10 mouse cellular contexts compared by ENCODE assay signal in genomic region chr5:96333963-96334362, GRCm38 (mm10). TPM values are rescaled to one million over a fixed set of nuclear protein-coding genes. Genes with fewer than 3 reads are reported as not detected.
DNase-seq lines count a peak whose midpoint lies in the region; ATAC-seq lines count a peak whose summit lies in the region.
"Had no signal": no experiment of that assay in that cellular context is flagged by ENCODE, and none has a peak within 500 bp of the region (broad histone marks: within the 10 kb centered on the region; RNA-seq: fewer than 3 reads in every experiment).

No protein-coding gene starts in this region.

- no peak overlapping the region for H3K27ac ChIP-seq in forebrain, embryonic 14.5 days (ENCODE audit: low read depth, low read length)
- H3K27ac ChIP-seq in forebrain, embryonic 10.5 days, result no peak overlapping the region

- no peak overlapping the region for H3K4me3 ChIP-seq in forebrain, embryonic 14.5 days (ENCODE audit: low read depth, low read length)
- no peak overlapping the region for H3K4me3 ChIP-seq in forebrain, embryonic 10.5 days

- peak; percentile 70 for DNase-seq in forebrain, embryonic 14.5 days (ENCODE audit: low spot score)
- DNase-seq in forebrain, embryonic 10.5 days (ENCODE audit: extremely low spot score, low spot score), result no peak
- DNase-seq in left cerebral cortex, postnatal 14 days (ENCODE audit: low spot score in 2 of 2), result peak; percentile 17 to 23
- DNase-seq in left cerebral cortex, postnatal 4 days, result no peak
- DNase-seq in adipocyte (ENCODE audit: low spot score), result peak; percentile 69
- DNase-seq in lung, postnatal 36 days, result peak; percentile 34
- DNase-seq in thymus, postnatal 14 days, result no peak
- no peak for DNase-seq in gastrocnemius, postnatal 25 days
- DNase-seq: gastrocnemius, postnatal 10 days had no signal

- intact Hi-C loops in left cerebral cortex, postnatal 14 days (cut with DNase I), result loop anchor here (5.0 kb wide), 1 partner anchor 433 kb away; no protein-coding TSS in a partner anchor
- intact Hi-C loops in left cerebral cortex, postnatal 4 days (cut with DNase I), result no loop called here

- ATAC-seq in forebrain, embryonic 14.5 days, result no peak

- no peaks in the 10 kb centered on the region for H3K36me3 ChIP-seq in forebrain, embryonic 14.5 days (ENCODE audit: control insufficient read depth, insufficient read depth, low read length)
- no peaks in the 10 kb centered on the region for H3K36me3 ChIP-seq in forebrain, embryonic 10.5 days (replicated peaks)

- no peak overlapping the region for H3K9ac ChIP-seq in forebrain, embryonic 14.5 days (ENCODE audit: low read length)

- WGBS in forebrain, embryonic 14.5 days, result 59% methylated on average over 3 of the region's 3 CpGs
- 75% methylated on average over 3 of the region's 3 CpGs for WGBS in forebrain, embryonic 10.5 days

- no peaks in the 10 kb centered on the region for H3K27me3 ChIP-seq in forebrain, embryonic 14.5 days (replicated peaks; ENCODE audit: control insufficient read depth, insufficient read depth, low read length)
- H3K27me3 ChIP-seq in forebrain, embryonic 10.5 days (ENCODE audit: poor library complexity, severe bottlenecking), result no peaks in the 10 kb centered on the region

- H3K4me2 ChIP-seq in forebrain, embryonic 14.5 days (ENCODE audit: low read length), result no peak overlapping the region

- no peaks in the 10 kb centered on the region for H3K4me1 ChIP-seq in forebrain, embryonic 14.5 days (ENCODE audit: control insufficient read depth, insufficient read depth, low read length)
- no peaks in the 10 kb centered on the region for H3K4me1 ChIP-seq in forebrain, embryonic 10.5 days

- no peaks in the 10 kb centered on the region for H3K9me3 ChIP-seq in forebrain, embryonic 14.5 days (replicated peaks; ENCODE audit: control insufficient read depth, low read length)
- no peaks in the 10 kb centered on the region for H3K9me3 ChIP-seq in forebrain, embryonic 10.5 days

RNA-seq across cellular contexts. Expression of gene Fras1, which starts 39.8 kb away (rescaled TPM):
- 3.6 and 5.4 TPM in 2 replicates for polyA plus RNA-seq in forebrain, embryonic 14.5 days (2014; fragmentation: Nextera tagmentation; extraction: Ambion mirVana)
- 8.3 and 9.8 TPM in 2 replicates for polyA plus RNA-seq in forebrain, embryonic 10.5 days (2016; fragmentation: Nextera tagmentation; extraction: Ambion mirVana)
- total RNA-seq in left cerebral cortex, postnatal 14 days (2021), result 10 to 100 TPM; 20.2 to 20.8 TPM
- total RNA-seq in left cerebral cortex, postnatal 4 days (2021), result 10 to 100 TPM; 21.1 to 24.8 TPM
- total RNA-seq in gastrocnemius, postnatal 25 days (2021), result 1 to 10 TPM; 3.3 to 3.8 TPM
- total RNA-seq: monocyte, adult 5-6 weeks had no signal

Comparison
In these comparisons a context has a peak if more than half of its experiments do, and no peak if none do; other contexts are left out.
1. DNase-seq: peak in forebrain, embryonic 14.5 days (single experiment), left cerebral cortex, postnatal 14 days (2 of 2), adipocyte (single experiment) and lung, postnatal 36 days (single experiment); none in forebrain, embryonic 10.5 days (single experiment), left cerebral cortex, postnatal 4 days (single experiment), thymus, postnatal 14 days (single experiment) and gastrocnemius, postnatal 25 days (single experiment).
2. RNA of gene Fras1, which starts 39.8 kb away (total RNA-seq): 21.1 to 24.8 TPM in left cerebral cortex, postnatal 4 days and 20.2 to 20.8 TPM in left cerebral cortex, postnatal 14 days; 3.3 to 3.8 TPM in gastrocnemius, postnatal 25 days; every median in the first group is over 4 times any median in the second.